Mouse (Mus musculus) lung, postnatal 36 days (tissue): ENCODE data around the gene Spen.
A peak's percentile ranks its signal among the peaks of the same experiment; 100 is the strongest.

Source experiments
- DNase-seq: peaks from one replicate; pipeline ENCODE4 v3.0.0; 2022; ENCODE audit warnings: mixed read lengths

The Spen gene

GRCm38 (mm10) chr4:141526936-141527650 lies 11.3 kb downstream of the Spen start:
- no peak for DNase-seq

GRCm38 (mm10) chr4:141525940-141526339 lies 12.5 kb downstream of the Spen start:
- no peak for DNase-seq

GRCm38 (mm10) chr4:141524658-141525057 lies 13.7 kb downstream of the Spen start:
- no peak for DNase-seq

GRCm38 (mm10) chr4:141523128-141523527 lies 15.3 kb downstream of the Spen start:
- DNase-seq, result no peak

GRCm38 (mm10) chr4:141518386-141518785 lies 20.0 kb downstream of the Spen start:
- no peak for DNase-seq

- peak; percentile 90 for DNase-seq
These were observed 24.2 kb downstream of the Spen start for GRCm38 (mm10) chr4:141514179-141514641.

- no peak for DNase-seq
These were observed 26.3 kb downstream of the Spen start for GRCm38 (mm10) chr4:141512145-141512544.

- DNase-seq, result peak; percentile 70
These were observed 27.9 kb downstream of the Spen start for GRCm38 (mm10) chr4:141510457-141510856.

- DNase-seq, result peak; percentile 73
These were observed 31.5 kb downstream of the Spen start for GRCm38 (mm10) chr4:141506893-141507292.

GRCm38 (mm10) chr4:141506352-141506751 lies 32.0 kb downstream of the Spen start:
- DNase-seq, result peak; percentile 95

- DNase-seq, result no peak
These were observed 32.6 kb downstream of the Spen start for GRCm38 (mm10) chr4:141505810-141506209.

- DNase-seq, result peak; percentile 51
These were observed 33.9 kb downstream of the Spen start for GRCm38 (mm10) chr4:141504471-141504870.

- no peak for DNase-seq
These were observed 35.7 kb downstream of the Spen start for GRCm38 (mm10) chr4:141502723-141503122.

GRCm38 (mm10) chr4:141501058-141501457 lies 37.3 kb downstream of the Spen start:
- DNase-seq, result no peak

GRCm38 (mm10) chr4:141500637-141501036 lies 37.8 kb downstream of the Spen start:
- DNase-seq, result no peak

GRCm38 (mm10) chr4:141488670-141489069 lies 49.7 kb downstream of the Spen start:
- DNase-seq, result peak; percentile 36

- DNase-seq, result no peak
These were observed 50.8 kb downstream of the Spen start for GRCm38 (mm10) chr4:141487581-141487980.

GRCm38 (mm10) chr4:141484071-141484470 lies 54.3 kb downstream of the Spen start:
- DNase-seq, result no peak

- DNase-seq, result no peak
These were observed 59.0 kb downstream of the Spen start for GRCm38 (mm10) chr4:141479411-141479810.

GRCm38 (mm10) chr4:141478794-141479193 lies 59.6 kb downstream of the Spen start:
- DNase-seq, result no peak

GRCm38 (mm10) chr4:141478225-141478624 lies 60.2 kb downstream of the Spen start:
- DNase-seq, result no peak

GRCm38 (mm10) chr4:141477681-141478102 lies 60.7 kb downstream of the Spen start:
- peak; percentile 79 for DNase-seq

- DNase-seq, result no peak
These were observed 64.0 kb downstream of the Spen start for GRCm38 (mm10) chr4:141474431-141474830.

- DNase-seq, result no peak
These were observed 65.6 kb downstream of the Spen start for GRCm38 (mm10) chr4:141472641-141473321.
